Mouse (Mus musculus): ENCODE data around the gene Gper1. TPM values are rescaled to one million over a fixed set of nuclear protein-coding genes. Genes with fewer than 3 reads are reported as not detected.
A peak's percentile ranks its signal among the peaks of the same experiment; 100 is the strongest.
"Not testable (repeated sequence)": the region's sequence is repeated elsewhere in the genome, so short reads cannot be mapped to it uniquely, and the experiment has no call there.

Gene Gper1
- polyA plus RNA-seq, 1 experiment from 2014 or later = 1.1 TPM

DNA sequence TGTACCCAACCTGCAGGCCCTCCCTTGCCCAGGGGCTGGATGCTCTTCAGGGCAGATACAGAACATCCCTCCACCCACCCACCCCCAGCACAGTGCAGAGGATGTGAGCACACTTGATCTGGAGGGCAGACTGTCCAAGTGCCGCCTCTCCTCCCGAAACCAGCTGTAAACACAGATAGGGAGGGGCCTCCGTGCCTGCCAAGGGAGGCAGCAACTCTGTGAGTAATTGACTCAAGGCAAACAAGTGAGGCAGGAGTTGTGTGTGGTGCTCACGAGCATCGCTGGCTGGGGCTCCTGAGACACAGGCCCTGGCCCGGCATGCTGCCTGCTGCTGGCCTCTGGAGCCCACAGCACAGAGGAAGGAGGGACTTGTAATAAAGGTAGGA lies 33.3 kb upstream of the Gper1 start:
- H3K4me1 ChIP-seq (ENCODE audit: control insufficient read depth, insufficient read depth, low read length) = peaks cover 15% of the 10 kb centered on the region
- peak; percentile 83 for ATAC-seq
- H3K36me3 ChIP-seq (ENCODE audit: control insufficient read depth, insufficient read depth, low read length) = no peaks in the 10 kb centered on the region
- H3K9me3 ChIP-seq (ENCODE audit: control insufficient read depth, low read length) = no peaks in the 10 kb centered on the region
- peak overlapping the region; percentile 17; the same call in 1 of the 2 replicates for H3K9ac ChIP-seq (ENCODE audit: low read depth, low read length)
- peak overlapping the region; percentile 8; the same call in 1 of the 2 replicates for H3K27ac ChIP-seq (ENCODE audit: low read length)
- no peaks in the 10 kb centered on the region for H3K27me3 ChIP-seq (replicated peaks; ENCODE audit: control insufficient read depth, insufficient read depth, low read length)
- WGBS = 5% methylated on average over 6 of the region's 6 CpGs
- H3K4me3 ChIP-seq (ENCODE audit: low read length) = no peak overlapping the region
- H3K4me2 ChIP-seq (ENCODE audit: low read depth, low read length) = no peak overlapping the region

DNA sequence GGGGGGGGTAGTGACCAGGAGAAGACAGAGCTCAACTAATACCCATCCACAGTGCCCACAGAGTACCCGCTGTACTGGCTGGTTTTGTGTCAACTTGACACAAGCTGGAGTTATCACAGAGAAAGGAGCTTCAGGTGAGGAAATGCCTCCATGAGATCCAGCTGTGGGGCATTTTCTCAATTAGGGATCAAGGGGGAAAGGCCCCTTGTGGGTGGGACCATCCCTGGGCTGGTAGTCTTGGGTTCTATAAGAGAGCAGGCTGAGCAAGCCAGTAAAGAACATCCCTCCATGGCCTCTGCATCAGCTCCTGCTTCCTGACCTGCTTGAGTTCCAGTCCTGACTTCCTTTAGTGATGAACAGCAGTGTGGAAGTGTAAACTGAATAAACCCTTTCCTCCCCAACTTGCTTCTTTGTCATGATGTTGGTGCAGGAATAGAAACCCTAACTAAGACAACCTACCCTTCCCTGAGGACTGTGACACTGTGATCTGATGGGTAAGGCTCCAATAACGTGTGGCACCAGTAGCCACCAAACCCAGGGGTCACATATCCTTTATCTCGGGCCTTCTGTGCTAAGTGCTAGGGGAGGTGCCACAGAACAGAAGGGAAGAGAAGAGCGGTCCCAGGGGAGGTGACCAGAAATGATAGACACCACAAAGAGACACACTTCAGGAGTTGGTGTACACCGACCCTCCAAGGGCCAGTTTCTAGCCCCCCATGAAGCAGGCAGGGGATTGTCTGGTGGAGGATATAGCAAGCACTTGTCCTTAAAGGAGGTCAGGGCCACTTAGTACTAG lies 32.4 kb upstream of the Gper1 start:
- H3K9me3 ChIP-seq (ENCODE audit: control insufficient read depth, low read length); ATAC-seq; H3K9ac ChIP-seq (ENCODE audit: low read depth, low read length); H3K27me3 ChIP-seq (replicated peaks; ENCODE audit: control insufficient read depth, insufficient read depth, low read length); H3K36me3 ChIP-seq (ENCODE audit: control insufficient read depth, insufficient read depth, low read length); H3K4me3 ChIP-seq (ENCODE audit: low read length); H3K27ac ChIP-seq (ENCODE audit: low read length); H3K4me2 ChIP-seq (ENCODE audit: low read depth, low read length): not testable (repeated sequence)
- peaks cover 13% of the 10 kb centered on the region for H3K4me1 ChIP-seq (ENCODE audit: control insufficient read depth, insufficient read depth, low read length)
- WGBS = 81% methylated on average over 5 of the region's 5 CpGs

DNA sequence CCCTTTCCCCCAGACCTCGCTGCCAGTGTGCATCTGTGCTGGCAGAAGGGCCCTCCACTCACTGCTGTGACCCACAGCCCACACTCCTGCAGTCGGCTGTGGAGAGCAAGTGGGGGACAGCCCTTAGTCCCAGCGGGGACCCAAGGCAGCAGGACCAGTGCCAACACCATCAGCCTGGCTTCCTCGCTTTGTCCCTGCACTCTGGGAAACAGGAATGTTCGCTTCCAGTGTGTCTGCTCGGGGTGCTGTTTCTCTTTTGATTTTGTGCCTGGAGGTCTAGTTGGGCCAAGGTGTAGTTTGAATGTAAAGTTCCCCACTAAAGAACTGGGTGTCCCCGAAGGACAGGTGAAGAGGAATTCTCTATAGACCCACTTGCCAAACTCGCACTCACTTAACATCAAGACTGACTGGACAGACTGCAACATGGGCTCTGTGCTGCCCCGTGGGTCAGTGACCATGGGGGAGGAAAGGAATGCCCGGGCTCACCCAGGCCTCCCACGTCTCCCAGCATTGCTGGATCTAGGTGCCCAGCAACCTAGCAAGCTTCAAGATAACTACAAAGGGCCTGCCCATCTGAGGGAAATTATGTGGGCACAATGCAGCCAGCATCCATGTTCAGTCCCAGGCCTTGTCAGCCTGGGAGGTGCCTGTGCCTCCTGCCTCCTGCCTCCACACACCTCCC lies 31.5 kb upstream of the Gper1 start:
- no peak for ATAC-seq
- Histone ChIP-seq H3K4me3 (ENCODE audit: low read length) (no peak overlapping the region), H3K9me3 (ENCODE audit: control insufficient read depth, low read length) (no peaks in the 10 kb centered on the region), H3K9ac (ENCODE audit: low read depth, low read length) (no peak overlapping the region), H3K27me3 (replicated peaks; ENCODE audit: control insufficient read depth, insufficient read depth, low read length) (no peaks in the 10 kb centered on the region), H3K36me3 (ENCODE audit: control insufficient read depth, insufficient read depth, low read length) (no peaks in the 10 kb centered on the region), H3K4me2 (ENCODE audit: low read depth, low read length) (no peak overlapping the region), H3K27ac (ENCODE audit: low read length) (no peak overlapping the region), H3K4me1 (ENCODE audit: control insufficient read depth, insufficient read depth, low read length) (peaks cover 13% of the 10 kb centered on the region)
- WGBS = 75% methylated on average over 11 of the region's 11 CpGs

DNA sequence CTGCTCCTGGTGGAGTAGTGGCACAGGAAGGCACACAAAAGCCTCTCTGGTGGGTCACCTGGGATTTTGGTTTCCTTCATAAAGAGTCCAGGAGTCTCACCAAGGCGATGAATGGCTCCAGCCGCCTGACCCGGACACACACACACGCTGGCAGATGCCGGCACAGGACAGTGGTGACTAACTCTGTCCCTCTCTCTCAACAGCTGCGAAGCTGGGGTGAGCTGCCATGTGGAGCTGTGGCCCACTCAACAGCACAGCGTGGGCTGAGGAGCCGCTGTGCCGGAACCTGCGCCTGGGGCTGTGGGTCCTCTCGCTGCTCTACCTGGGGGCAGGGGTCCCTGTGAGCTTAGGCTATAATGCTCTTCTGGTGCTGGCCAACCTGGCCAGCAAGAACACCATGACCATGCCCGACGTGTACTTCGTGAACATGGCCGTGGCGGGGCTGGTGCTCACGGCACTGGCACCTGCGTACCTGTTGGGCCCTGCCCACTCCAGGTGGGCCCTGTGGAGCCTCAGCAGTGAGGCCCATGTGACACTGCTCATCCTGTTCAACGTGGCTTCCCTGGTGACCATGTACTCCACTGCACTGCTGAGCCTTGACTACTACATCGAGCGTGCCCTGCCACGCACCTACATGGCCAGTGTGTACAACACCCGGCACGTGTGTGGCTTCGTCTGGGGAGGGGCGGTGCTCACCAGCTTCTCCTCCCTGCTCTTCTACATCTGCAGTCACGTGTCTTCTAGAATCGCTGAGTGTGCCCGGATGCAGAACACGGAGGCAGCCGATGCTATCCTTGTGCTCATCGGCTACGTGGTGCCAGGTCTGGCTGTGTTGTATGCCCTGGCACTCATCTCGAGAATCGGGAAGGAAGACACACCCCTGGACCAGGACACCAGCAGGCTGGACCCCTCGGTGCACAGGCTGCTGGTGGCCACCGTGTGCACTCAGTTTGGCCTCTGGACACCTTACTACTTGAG lies 30.4 kb upstream of the Gper1 start:
- 92% methylated on average over 37 of the region's 37 CpGs for WGBS
- Histone ChIP-seq H3K27ac (ENCODE audit: low read length) (no peak overlapping the region), H3K4me3 (ENCODE audit: low read length) (no peak overlapping the region), H3K4me2 (ENCODE audit: low read depth, low read length) (no peak overlapping the region), H3K9ac (ENCODE audit: low read depth, low read length) (no peak overlapping the region), H3K27me3 (replicated peaks; ENCODE audit: control insufficient read depth, insufficient read depth, low read length) (no peaks in the 10 kb centered on the region), H3K9me3 (ENCODE audit: control insufficient read depth, low read length) (no peaks in the 10 kb centered on the region), H3K36me3 (ENCODE audit: control insufficient read depth, insufficient read depth, low read length) (no peaks in the 10 kb centered on the region), H3K4me1 (ENCODE audit: control insufficient read depth, insufficient read depth, low read length) (peaks cover 13% of the 10 kb centered on the region)
- ATAC-seq = no peak

DNA sequence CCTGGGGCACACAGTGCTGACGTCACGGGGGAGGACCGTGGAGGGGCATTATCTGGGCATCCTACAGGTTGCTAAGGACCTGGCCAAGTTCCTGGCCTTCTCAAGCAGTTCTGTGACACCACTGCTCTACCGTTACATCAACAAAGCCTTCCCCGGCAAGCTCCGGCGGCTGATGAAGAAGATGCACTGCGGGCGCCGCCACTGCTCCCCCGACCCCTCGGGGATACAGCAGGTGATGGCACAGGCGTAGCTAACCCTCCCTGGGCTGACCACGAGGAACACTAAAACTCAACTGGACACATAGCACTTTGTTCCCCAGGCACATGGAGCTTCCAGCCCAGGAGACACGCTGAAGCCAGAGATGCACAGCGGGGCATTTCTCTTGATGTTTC lies 29.8 kb upstream of the Gper1 start:
- H3K9me3 ChIP-seq (ENCODE audit: control insufficient read depth, low read length) = no peaks in the 10 kb centered on the region
- no peaks in the 10 kb centered on the region for H3K36me3 ChIP-seq (ENCODE audit: control insufficient read depth, insufficient read depth, low read length)
- no peak for ATAC-seq
- no peak overlapping the region for H3K27ac ChIP-seq (ENCODE audit: low read length)
- H3K4me1 ChIP-seq (ENCODE audit: control insufficient read depth, insufficient read depth, low read length) = peaks cover 13% of the 10 kb centered on the region
- 88% methylated on average over 16 of the region's 16 CpGs for WGBS
- H3K9ac ChIP-seq (ENCODE audit: low read depth, low read length) = no peak overlapping the region
- H3K4me2 ChIP-seq (ENCODE audit: low read depth, low read length) = no peak overlapping the region
- H3K27me3 ChIP-seq (replicated peaks; ENCODE audit: control insufficient read depth, insufficient read depth, low read length) = no peaks in the 10 kb centered on the region
- H3K4me3 ChIP-seq (ENCODE audit: low read length) = no peak overlapping the region

DNA sequence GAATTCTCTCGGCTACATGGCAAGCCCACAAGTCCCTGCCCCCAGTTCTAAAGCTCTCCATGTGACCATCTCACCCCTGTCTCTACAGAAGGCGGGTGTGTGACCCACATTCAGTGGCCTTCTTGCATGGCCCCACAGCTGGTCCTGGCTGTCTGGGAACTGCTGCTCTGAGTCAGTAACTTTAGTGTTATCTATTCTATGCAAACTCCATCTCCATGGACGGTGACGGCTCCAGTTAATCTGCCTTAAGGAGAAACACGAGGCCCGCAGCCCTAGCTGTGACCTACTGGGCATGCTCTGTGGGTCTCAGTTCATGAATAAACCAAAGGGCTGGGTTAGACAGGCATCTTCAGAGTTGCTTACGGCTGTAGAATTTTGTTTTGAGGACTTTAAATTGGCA lies 28.6 kb upstream of the Gper1 start:
- Histone ChIP-seq H3K36me3 (ENCODE audit: control insufficient read depth, insufficient read depth, low read length) (no peaks in the 10 kb centered on the region), H3K4me2 (ENCODE audit: low read depth, low read length) (no peak overlapping the region), H3K9me3 (ENCODE audit: control insufficient read depth, low read length) (no peaks in the 10 kb centered on the region), H3K27ac (ENCODE audit: low read length) (no peak overlapping the region), H3K9ac (ENCODE audit: low read depth, low read length) (no peak overlapping the region), H3K4me1 (ENCODE audit: control insufficient read depth, insufficient read depth, low read length) (peaks cover 13% of the 10 kb centered on the region), H3K4me3 (ENCODE audit: low read length) (no peak overlapping the region), H3K27me3 (replicated peaks; ENCODE audit: control insufficient read depth, insufficient read depth, low read length) (no peaks in the 10 kb centered on the region)
- WGBS = 70% methylated on average over 7 of the region's 7 CpGs
- no peak for ATAC-seq

DNA sequence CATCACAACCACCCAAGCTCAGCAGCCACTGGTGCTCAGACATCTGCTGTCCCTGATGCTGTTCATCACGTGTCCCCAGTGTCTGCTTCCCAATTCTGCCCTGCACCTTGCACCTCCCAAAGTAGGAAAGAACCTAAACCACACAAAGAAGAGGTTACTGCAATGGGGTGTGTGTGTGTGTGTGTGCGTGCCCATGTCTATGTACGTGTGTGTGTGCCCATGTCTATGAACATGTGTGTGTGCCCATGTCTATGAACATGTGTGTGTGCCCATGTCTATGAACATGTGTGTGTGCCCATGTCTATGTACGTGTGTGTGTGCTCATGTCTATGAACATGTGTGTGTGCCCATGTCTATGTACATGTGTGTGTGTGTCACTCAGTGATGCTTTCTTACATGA lies 27.4 kb upstream of the Gper1 start:
- Histone ChIP-seq H3K4me3 (ENCODE audit: low read length) (no peak overlapping the region), H3K27me3 (replicated peaks; ENCODE audit: control insufficient read depth, insufficient read depth, low read length) (no peaks in the 10 kb centered on the region), H3K9ac (ENCODE audit: low read depth, low read length) (no peak overlapping the region), H3K4me2 (ENCODE audit: low read depth, low read length) (no peak overlapping the region), H3K27ac (ENCODE audit: low read length) (no peak overlapping the region), H3K9me3 (ENCODE audit: control insufficient read depth, low read length) (no peaks in the 10 kb centered on the region), H3K36me3 (ENCODE audit: control insufficient read depth, insufficient read depth, low read length) (no peaks in the 10 kb centered on the region), H3K4me1 (ENCODE audit: control insufficient read depth, insufficient read depth, low read length) (peaks cover 6% of the 10 kb centered on the region)
- no peak for ATAC-seq
- 95% methylated on average over 4 of the region's 4 CpGs for WGBS

DNA sequence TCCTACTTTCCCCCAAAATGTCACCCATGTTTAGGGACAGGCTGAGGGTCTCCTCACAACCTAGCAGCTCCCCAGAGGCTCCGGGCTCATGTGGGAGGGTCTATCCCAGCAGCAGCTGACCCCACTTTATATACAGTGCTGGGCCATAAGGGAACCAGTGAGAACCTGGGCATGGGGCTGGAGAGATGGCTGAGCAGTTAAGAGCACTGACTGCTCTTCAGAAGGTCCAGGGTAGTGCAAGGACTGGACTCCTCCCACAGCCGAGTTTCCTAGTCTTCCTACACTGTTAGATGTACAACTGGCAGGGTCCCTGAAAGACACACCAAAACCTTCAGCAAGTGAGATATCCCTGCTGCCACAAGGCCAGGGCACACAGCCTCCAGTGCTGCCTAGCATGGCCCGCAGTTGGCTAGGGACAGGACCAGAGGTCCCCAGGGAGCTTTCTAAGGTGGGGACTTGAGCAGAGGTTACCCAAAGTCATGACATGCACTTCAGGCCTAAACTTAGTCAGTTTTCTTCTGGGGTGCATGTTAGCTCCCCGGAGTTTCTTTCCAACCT lies 25.5 kb upstream of the Gper1 start:
- Histone ChIP-seq H3K27ac (ENCODE audit: low read length) (no peak overlapping the region), H3K9ac (ENCODE audit: low read depth, low read length) (no peak overlapping the region), H3K4me2 (ENCODE audit: low read depth, low read length) (no peak overlapping the region), H3K36me3 (ENCODE audit: control insufficient read depth, insufficient read depth, low read length) (no peaks in the 10 kb centered on the region), H3K4me3 (ENCODE audit: low read length) (no peak overlapping the region), H3K4me1 (ENCODE audit: control insufficient read depth, insufficient read depth, low read length) (peaks cover 6% of the 10 kb centered on the region), H3K9me3 (ENCODE audit: control insufficient read depth, low read length) (no peaks in the 10 kb centered on the region), H3K27me3 (replicated peaks; ENCODE audit: control insufficient read depth, insufficient read depth, low read length) (no peaks in the 10 kb centered on the region)
- 94% methylated on average over 4 of the region's 4 CpGs for WGBS
- ATAC-seq = no peak

Measured in intestine, embryonic 16.5 days (tissue).